Comparison of ENCODE assay signal across 1 mouse cellular context in genomic region chr7:28013549-28014444, GRCm38 (mm10).
A peak's percentile ranks its signal among the peaks of the same experiment; 100 is the strongest.
TF ChIP-seq lines count a peak whose summit lies in the region.

TSS of gene Zfp850 (minus strand) at chr7:28014115.

TF ChIP-seq in CH12.LX, 34 proteins besides CTCF, POLR2A, EP300 and RAD21 (continued from another document):
- TF ChIP-seq POLR2AphosphoS2 (IDR thresholded peaks at IDR 0.05; ENCODE audit: low read depth, low read length) (peak; percentile 69; the same call in 1 of the 2 replicates), ZKSCAN1 (IDR thresholded peaks at IDR 0.05; ENCODE audit: borderline replicate concordance, low read depth, low read length) (no peak), CHD1 (IDR thresholded peaks at IDR 0.05; ENCODE audit: low read depth, low read length) (no peak), JUND (conservative IDR thresholded peaks at IDR 0.05; ENCODE audit: low read depth, low read length) (no peak), MXI1 (IDR thresholded peaks at IDR 0.05; ENCODE audit: low read depth, low read length) (peak; percentile 90), GABPA (IDR thresholded peaks at IDR 0.05; ENCODE audit: insufficient replicate concordance, low read depth, low read length) (no peak; the same call in 1 of the 2 replicates), USF2 (conservative IDR thresholded peaks at IDR 0.05; ENCODE audit: low read depth, low read length) (no peak), ZNF384 (IDR thresholded peaks at IDR 0.05; ENCODE audit: low read depth, low read length) (no peak), TBP (conservative IDR thresholded peaks at IDR 0.05; ENCODE audit: low read depth, low read length) (0 out of 2 replicates have a peak, but pooled peaks have one; percentile 49), MEF2A (IDR thresholded peaks at IDR 0.05; ENCODE audit: borderline replicate concordance, low read depth, low read length) (peak; percentile 48; the same call in 1 of the 2 replicates), HCFC1 (IDR thresholded peaks at IDR 0.05; ENCODE audit: low read depth, low read length) (peak; percentile 84), USF1 (IDR thresholded peaks at IDR 0.05; ENCODE audit: low read depth, low read length) (no peak), ELF1 (IDR thresholded peaks at IDR 0.05; ENCODE audit: low read depth, low read length) (peak; percentile 84), IRF4 (IDR thresholded peaks at IDR 0.05; ENCODE audit: low read depth, low read length) (peak; percentile 87), RCOR1 (conservative IDR thresholded peaks at IDR 0.05; ENCODE audit: low read depth, low read length) (no peak), ZC3H11A (IDR thresholded peaks at IDR 0.05; ENCODE audit: low read depth, low read length) (no peak), UBTF (IDR thresholded peaks at IDR 0.05; ENCODE audit: low read depth, low read length) (no peak)
